Mouse (Mus musculus): ENCODE measurements at regions not wholly inside any gene's neighbourhood (a gene's known extent, or its start where the extent isn't known, plus 50 kb on each side); places are given as distances from the start of the nearest gene placed in this dataset.

DNA sequence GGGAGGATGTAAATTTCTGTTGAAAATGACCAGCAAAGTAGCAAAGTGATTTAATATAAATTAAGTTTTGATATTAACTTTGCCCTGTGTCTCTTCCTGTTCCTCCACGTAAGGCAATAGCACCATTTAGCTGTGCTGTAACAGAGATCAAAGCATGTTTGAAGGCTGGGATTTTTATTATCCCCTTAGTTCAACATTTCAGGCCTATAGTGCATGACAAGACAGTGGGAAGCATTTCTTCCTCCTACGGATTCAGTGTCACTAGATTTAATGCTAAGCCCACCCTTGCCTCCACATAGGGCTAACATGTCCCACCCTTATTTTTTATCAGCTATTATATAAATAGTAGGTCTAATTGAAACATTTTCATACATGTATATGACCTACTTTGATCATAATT, 299.6 kb downstream of the Ndufa4 start:
- TF ChIP-seq EP300 (IDR thresholded peaks at IDR 0.05; ENCODE audit: low read depth) = no peak
- no peak for TF ChIP-seq CTCF (IDR thresholded peaks at IDR 0.05; ENCODE audit: low read depth)

All from heart, postnatal 0 days (tissue).